Mouse (Mus musculus): ENCODE measurements around the gene Tnfaip8l2.
A peak's percentile ranks its signal among the peaks of the same experiment; 100 is the strongest.
"Not testable (repeated sequence)": the region's sequence is repeated elsewhere in the genome, so short reads cannot be mapped to it uniquely, and the experiment has no call there.

Tnfaip8l2 gene

GRCm38 (mm10) chr3:95159987-95160963, 18.1 kb upstream of the Tnfaip8l2 start, which contains the start of gene Sema6c:
Sema6c (plus strand) TSS chr3:95160457.
- peak; percentile 70 to 79 for DNase-seq (ENCODE audit: low spot score in 2 of 2)

- DNase-seq (ENCODE audit: low spot score in 2 of 2): no peak
These were observed 17.4 kb upstream of the Tnfaip8l2 start for GRCm38 (mm10) chr3:95159511-95159986.

- DNase-seq (ENCODE audit: low spot score in 2 of 2): no peak
These were observed 11.7 kb upstream of the Tnfaip8l2 start for GRCm38 (mm10) chr3:95153874-95154273.

- DNase-seq (ENCODE audit: low spot score in 2 of 2): no peak
These were observed 5.8 kb upstream of the Tnfaip8l2 start for GRCm38 (mm10) chr3:95147924-95148323.

- peak; percentile 81 to 85 for DNase-seq (ENCODE audit: low spot score in 2 of 2)
These were observed 454 bp upstream of the Tnfaip8l2 start for GRCm38 (mm10) chr3:95142617-95143011.

GRCm38 (mm10) chr3:95141474-95141873, 686 bp downstream of the Tnfaip8l2 start:
- no peak for DNase-seq (ENCODE audit: low spot score in 2 of 2)

- no peak for DNase-seq (ENCODE audit: low spot score in 2 of 2)
These were observed 1.4 kb downstream of the Tnfaip8l2 start for GRCm38 (mm10) chr3:95140795-95141194.

GRCm38 (mm10) chr3:95140289-95140595, 1.9 kb downstream of the Tnfaip8l2 start:
- DNase-seq (ENCODE audit: low spot score in 2 of 2): no peak

- no peak for DNase-seq (ENCODE audit: low spot score in 2 of 2)
These were observed 2.4 kb downstream of the Tnfaip8l2 start for GRCm38 (mm10) chr3:95139586-95140288.

GRCm38 (mm10) chr3:95136336-95136735, 5.8 kb downstream of the Tnfaip8l2 start:
- no peak for DNase-seq (ENCODE audit: low spot score in 2 of 2)

- no peak for DNase-seq (ENCODE audit: low spot score in 2 of 2)
These were observed 6.6 kb downstream of the Tnfaip8l2 start for GRCm38 (mm10) chr3:95135433-95136052.

GRCm38 (mm10) chr3:95135023-95135422, 7.1 kb downstream of the Tnfaip8l2 start:
- no peak for DNase-seq (ENCODE audit: low spot score in 2 of 2)

GRCm38 (mm10) chr3:95134133-95134532, 8.0 kb downstream of the Tnfaip8l2 start:
- DNase-seq (ENCODE audit: low spot score in 2 of 2): not testable (repeated sequence)

GRCm38 (mm10) chr3:95133680-95134101, 8.5 kb downstream of the Tnfaip8l2 start, which contains the start of the genes Scnm1 and Lysmd1:
Scnm1 (minus strand) TSS chr3:95134011.
Lysmd1 (plus strand) TSS chr3:95134088.
- DNase-seq (ENCODE audit: low spot score in 2 of 2): peak; percentile 70 to 82

GRCm38 (mm10) chr3:95133176-95133575, 9.0 kb downstream of the Tnfaip8l2 start:
- DNase-seq (ENCODE audit: low spot score in 2 of 2): no peak

- not testable (repeated sequence) for DNase-seq (ENCODE audit: low spot score in 2 of 2)
These were observed 9.8 kb downstream of the Tnfaip8l2 start for GRCm38 (mm10) chr3:95132389-95132788.

- no peak for DNase-seq (ENCODE audit: low spot score in 2 of 2)
These were observed 12.1 kb downstream of the Tnfaip8l2 start for GRCm38 (mm10) chr3:95130081-95130480.

GRCm38 (mm10) chr3:95129226-95129651, 12.9 kb downstream of the Tnfaip8l2 start:
- no peak for DNase-seq (ENCODE audit: low spot score in 2 of 2)

- no peak for DNase-seq (ENCODE audit: low spot score in 2 of 2)
These were observed 17.2 kb downstream of the Tnfaip8l2 start for GRCm38 (mm10) chr3:95124972-95125371.

- DNase-seq (ENCODE audit: low spot score in 2 of 2): no peak
These were observed 17.9 kb downstream of the Tnfaip8l2 start, which contains the start of gene Tmod4 for GRCm38 (mm10) chr3:95124246-95124645. Tmod4 (plus strand) TSS chr3:95124476.

GRCm38 (mm10) chr3:95121580-95121979, 20.6 kb downstream of the Tnfaip8l2 start:
- DNase-seq (ENCODE audit: low spot score in 2 of 2): no peak

- no peak for DNase-seq (ENCODE audit: low spot score in 2 of 2)
These were observed 24.4 kb downstream of the Tnfaip8l2 start for GRCm38 (mm10) chr3:95117751-95118150.

Data from frontal cortex, postnatal 25 days (tissue).